Mouse (Mus musculus) gastrocnemius, adult 18-20 months (tissue): ENCODE measurements around the gene Piwil1. TPM values are rescaled to one million over a fixed set of nuclear protein-coding genes. Genes with fewer than 3 reads are reported as not detected.
"Not testable (repeated sequence)": the region's sequence is repeated elsewhere in the genome, so short reads cannot be mapped to it uniquely, and the experiment has no call there.

Experiments
- DNase-seq: peaks from one replicate; pipeline ENCODE4 v3.0.0; 2021; ENCODE audit warnings: low spot score
- total RNA-seq, 2 experiments: library from RNA; stranded (reverse); gene quantifications; 2 replicates each; pipeline ENCODE4 v1.2.3; 2021

Gene Piwil1
- total RNA-seq, 2 experiments from 2014 or later, result 0.05 TPM; not detected in 1

DNA sequence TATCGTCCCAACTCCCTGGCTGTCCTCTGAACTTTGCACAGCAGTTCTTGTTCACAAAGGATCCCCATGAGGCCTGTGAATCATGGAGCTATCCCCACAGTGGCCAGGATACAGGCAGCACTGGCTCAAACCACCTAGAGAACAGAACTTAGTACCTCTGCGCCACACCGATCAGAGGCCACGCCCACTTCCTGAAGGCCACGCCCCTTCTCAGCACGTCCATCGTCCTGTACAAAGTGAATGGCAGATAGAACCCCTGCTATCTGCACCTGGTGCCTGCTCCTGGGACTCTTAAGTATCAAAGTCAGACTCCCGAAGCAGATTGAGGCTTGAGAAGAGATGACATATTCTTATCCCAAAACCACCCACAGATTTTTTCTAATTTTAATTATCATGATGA, 8.3 kb downstream of the Piwil1 start:
- DNase-seq, result no peak

DNA sequence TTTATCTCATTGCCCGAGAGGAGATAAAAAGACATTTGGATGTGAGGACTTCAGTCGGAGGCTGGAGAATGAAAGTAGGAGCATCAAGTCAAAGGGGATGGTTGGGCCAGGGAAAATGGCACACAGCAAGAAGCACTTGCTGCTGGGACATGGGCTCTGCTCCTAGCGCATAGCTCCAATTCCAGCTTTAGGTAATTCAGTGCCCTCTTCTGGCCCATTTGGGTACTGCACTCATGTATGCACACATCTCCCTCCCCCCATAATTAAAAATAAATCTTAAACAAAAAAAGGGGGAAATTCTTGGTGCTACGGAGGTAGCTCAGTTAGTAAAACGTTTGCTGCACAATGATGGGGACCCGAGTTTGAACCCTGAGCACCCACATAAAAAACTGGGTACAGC, 9.5 kb downstream of the Piwil1 start:
- no peak for DNase-seq

DNA sequence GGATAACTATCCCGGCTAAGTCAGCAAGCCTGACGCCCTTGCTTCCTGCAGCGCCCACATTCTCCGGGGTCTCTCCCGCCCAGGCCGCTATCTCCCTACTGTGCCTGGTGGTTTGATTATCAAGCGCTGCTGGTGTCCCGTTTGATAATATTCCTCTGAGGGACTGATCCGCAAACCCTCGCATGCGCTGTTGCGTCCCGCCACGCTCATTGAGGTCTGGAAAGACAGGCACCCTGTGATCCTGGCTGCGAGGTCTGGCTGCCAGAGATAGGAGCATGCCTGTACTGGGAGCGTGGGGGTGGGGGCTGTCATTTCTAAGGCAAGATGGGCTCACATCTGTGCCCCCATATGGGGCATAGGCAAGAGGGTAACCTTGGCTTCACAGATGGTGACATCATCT, 12.8 kb downstream of the Piwil1 start:
- DNase-seq, result no peak

DNA sequence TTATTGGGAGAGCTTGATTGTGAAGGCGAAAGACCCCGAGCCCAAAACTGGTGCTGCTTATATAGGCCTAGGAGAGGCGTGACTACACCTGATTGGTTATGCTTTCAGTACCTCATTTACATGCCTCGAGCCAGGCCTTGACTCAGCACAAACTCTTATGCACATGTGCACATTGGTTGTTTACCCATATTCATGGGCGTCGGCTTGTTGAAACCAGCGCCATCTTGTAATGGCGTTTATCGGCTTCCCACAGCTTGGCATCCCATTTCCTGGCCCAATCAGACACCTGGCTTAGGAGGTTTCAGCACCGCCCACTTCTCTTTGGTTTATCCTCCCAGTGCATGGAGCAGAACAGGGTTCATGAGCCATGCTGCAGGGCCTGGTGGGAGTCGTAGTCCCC, 18.1 kb downstream of the Piwil1 start:
- DNase-seq, result not testable (repeated sequence)

DNA sequence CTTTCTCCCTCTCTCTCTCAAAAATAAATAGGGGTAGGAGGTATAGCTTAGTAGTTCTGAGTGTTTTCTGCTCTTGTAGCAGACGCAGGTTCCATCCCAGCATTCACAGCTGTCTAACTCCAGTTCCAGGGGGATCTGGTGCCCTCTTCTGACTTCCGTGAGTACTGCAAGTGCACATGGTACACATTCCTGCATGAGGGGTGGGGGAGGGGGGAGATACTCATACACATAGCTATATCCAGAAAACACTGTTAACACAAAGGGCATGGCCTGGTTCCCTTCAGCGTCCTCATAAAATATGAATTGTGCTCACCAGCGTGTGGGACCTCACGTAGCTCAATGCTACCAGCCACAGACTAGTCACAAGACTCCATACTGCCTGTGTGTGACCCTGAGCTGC, 27.0 kb downstream of the Piwil1 start:
- DNase-seq, result no peak

DNA sequence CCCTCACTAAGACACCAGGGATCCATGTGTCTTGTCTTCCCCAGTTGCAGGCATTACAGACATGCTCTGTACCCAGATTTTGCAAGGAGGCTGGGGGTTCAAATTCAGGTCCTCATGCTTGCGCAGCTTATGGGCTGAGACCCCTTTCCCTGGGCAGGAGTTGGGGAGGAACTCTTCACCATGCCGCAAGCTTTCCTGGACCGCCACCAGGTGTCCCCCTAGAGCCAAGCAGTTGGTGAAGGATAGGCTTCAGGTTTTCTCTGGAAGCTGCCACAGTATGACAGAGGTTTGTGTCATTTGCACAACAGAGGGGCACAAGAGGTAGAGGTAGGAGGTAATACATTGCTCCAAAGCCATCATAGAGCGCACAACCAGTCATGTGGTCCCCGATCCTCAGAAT, 28.3 kb downstream of the Piwil1 start:
- no peak for DNase-seq

DNA sequence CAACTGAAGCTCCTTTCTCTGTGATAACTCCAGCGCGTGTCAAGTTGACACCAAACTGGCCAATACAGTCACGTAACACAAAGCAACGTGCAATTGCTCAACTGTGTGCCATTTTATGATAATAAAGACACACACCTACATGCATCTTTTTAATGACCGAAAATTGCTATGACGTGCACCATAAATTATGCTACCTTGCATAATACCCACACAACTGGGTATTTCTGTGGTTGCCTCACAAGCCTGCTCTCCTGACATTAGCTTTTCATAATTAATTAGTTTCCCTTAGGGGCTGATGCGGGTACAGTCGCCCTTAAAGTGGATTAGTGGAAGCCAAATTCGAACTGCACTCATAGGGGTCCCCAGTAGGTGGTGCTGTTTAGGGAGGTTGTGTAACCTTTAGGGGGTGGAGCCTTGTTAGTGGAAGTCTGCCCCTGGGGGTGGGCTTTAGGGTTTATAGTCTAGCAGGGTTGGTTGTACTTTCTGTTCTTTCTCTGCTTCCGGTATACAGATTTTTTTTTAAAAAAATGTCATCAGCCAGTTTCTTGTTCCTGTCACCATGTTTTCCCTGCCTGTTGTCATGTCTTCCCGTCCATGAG, 30.2 kb downstream of the Piwil1 start:
- DNase-seq, result no peak

DNA sequence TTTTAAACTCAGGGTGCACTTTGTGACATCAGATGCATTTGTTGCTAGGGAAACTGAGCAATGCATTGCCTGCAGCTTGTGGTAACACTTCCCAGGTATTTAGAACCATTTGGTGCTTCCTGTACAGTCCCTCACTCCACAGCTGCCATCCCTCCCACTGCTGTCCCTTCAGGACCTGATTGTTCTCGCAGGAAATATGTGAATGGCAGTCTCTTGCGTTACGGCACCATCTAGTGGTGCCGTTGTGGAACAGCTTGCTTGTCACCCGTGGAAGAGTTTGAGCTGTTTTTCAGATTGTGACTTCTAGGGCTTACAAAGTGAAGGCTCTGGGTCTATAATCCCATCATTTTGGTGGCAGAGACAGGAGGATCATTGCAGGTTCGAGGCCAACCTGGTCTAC, 31.6 kb downstream of the Piwil1 start:
- DNase-seq, result peak; percentile 3

DNA sequence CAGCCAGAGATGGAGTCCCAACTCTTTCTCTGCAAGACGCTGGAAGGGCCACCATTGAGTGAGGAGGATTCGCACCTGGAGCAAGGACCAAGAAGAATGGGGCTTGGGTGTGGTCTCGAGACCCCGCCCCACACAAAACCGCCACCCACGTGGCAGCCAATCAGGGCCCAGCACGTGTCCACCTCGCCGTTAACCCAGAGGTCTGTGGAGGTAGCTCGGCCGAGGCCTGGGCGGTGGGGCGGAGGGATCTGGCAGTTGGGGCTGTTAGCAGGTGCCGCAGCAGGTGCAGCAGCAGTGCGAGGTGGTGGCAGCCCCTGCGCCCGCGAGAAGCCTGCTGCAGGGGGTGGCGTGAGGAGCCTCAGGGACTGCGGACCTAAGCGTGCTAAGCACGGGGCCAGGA, 33.6 kb downstream of the Piwil1 start:
- no peak for DNase-seq

DNA sequence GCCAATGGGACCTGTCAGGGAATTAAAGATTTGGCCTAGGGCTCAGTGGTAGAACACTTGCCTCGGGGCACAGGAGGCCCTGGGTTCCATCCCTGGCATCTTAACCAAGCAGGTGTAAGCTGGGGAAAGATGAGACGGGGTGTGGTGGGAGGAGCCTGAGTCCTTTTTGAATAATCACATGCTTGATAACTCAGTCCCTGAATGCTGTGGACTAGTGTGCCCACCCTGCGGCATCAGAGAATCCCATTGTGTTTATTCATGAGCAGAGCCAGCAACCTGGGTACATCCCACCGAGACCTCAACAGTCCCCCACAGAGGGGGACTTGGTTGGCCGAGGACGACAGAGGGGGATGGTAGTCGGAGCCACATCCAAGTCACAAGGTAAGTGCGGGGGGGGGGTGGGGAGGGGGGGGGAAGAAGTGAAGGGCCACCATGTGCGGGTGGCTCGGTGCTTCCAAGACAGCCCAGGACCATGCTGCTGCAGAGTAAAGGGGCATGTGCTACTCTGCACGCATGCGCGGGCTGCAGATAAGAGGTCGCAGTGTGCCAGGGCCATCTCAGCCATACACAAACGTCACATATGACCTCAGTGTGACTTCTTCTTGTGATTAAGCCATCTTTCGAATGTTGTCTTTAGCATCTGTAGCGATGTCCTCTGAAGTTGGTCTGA, 37.0 kb downstream of the Piwil1 start:
- DNase-seq, result no peak

DNA sequence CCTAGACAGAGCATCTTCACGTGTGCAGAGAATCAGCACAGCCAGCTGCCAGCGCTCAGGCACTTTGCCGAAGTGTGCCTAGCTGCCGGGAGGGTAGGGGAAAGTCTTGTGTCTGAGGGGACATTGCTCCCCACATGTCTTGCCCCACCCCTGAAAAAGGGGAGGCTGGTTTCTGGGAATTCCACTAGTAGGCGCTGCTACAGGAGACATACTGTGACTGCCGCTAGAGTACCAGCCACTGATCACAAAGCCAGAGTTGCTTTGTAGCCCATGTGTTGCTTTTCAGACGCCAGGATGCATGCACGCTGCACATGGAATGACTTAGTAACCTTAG, 37.5 kb downstream of the Piwil1 start:
- no peak for DNase-seq

DNA sequence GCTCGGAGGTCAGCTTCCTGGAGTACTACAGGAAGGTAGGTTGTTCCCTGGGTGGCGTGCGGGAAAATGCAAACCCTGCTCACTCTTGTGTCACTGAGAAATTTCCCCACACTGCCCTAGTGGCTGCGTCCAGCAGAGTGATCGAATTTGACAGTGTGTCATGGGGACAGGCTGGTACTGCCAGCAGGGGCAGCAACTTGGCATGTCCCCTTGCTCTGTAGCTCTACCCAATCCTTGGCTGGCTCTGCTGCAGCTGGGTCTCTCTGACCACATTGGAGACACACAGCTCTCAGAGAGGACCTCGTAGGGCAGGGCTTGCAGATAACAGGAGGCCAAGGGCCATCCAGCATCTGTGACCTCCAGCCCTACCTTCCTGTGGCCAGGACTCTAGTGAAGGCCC, 42.0 kb downstream of the Piwil1 start:
- no peak for DNase-seq

DNA sequence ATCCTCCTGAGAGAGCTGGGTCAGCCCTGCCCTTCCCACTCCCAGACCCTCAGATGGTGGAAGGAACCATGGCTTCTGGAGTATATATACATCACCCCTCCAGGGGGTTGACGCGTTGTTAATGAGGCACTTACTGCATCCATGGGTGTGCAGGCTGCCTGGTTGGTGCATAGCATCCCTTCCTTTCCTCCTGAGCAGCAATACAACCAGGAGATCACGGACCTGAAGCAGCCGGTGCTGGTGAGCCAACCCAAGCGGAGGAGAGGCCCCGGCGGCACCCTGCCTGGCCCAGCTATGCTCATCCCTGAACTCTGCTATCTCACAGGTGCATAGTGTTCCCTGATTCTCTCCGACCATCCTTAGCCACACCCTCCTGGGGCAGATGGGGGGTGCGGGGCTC, 42.9 kb downstream of the Piwil1 start:
- DNase-seq, result no peak

DNA sequence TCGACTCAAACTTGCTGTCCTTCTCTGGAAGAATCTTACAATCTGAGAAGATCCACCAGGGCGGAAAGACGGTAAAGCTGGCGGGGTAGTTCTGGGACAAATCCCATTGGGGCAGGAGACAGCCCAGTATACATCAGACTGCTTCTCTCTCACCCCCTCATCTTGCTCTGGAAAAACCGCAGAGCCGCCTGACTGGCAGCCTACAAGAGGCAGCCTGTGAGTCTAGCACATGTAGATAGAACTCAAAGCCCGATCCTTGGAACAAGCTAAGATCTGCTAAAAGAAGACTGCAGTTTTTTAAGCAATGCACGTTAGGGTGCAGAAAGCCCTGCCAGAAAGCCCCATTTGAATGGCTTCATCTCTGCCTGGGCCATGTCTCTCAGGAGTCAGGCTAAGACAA, 43.9 kb downstream of the Piwil1 start:
- no peak for DNase-seq

DNA sequence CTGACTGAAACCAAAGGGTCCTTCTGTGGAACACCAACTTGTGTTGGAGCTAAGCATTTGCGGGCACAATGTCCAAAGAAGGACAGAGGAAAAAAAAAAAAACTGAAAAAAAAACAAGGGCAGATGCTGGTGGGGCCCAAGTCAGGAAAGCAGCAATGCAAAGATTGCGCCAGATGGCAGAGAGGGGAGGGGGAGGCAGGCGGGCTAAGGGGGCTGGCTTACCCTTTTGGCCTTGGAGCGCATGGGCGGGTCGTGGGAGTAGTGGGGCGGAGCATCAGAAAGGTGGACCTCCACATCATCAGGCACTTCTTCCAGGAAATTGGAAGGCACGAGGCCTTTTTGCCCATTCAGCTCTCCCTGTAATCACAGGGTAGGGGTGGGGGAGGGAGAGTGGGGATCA, 58.8 kb downstream of the Piwil1 start:
- DNase-seq, result no peak

DNA sequence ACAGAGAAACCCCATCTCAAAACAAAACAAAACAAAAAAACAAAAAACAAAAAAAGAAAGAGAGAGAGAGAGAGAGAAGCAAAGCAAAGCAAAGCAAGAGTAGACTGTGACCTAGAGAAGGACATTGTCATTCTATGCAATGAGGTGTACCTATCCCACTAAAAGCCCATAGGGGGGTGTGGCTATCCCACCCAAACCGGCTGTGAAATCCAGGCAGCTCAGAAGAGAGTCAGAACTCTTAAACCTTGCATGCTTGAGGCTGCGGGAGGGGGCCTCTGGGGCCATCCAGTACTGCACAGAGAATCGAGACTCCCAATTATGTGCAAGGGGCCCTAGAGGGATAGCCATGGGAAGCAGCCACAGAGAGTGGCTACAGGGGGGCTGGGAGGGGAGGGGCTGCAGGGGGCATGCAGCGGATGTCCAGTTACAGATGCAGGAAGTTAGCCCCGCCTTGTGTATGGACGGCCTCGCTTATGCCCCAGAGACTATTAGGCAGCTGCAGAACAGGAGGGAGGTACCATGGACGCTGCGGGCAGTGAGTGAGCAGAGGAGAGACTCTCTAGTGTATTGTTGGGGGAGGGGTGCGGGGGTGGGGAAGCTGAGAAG, 66.8 kb downstream of the Piwil1 start:
- no peak for DNase-seq

DNA sequence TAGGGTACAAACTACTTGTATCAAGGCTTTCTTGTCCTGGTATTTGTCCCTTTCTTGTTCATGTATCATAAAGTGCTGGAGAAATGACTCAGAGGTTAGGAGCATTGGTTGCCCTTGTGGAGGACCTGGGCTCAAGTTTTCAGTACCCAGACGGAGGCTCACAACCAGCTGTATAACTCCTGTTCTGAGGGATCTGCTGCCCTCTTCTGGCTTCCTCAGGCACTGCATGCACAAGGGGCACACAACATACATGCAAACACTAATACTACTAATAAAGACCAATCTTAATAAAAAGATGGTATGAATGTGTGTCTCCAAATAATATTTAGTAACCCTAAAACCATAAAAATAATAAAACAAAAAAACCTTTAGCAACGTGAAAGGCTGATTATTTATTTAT, 74.1 kb downstream of the Piwil1 start:
- DNase-seq, result no peak

DNA sequence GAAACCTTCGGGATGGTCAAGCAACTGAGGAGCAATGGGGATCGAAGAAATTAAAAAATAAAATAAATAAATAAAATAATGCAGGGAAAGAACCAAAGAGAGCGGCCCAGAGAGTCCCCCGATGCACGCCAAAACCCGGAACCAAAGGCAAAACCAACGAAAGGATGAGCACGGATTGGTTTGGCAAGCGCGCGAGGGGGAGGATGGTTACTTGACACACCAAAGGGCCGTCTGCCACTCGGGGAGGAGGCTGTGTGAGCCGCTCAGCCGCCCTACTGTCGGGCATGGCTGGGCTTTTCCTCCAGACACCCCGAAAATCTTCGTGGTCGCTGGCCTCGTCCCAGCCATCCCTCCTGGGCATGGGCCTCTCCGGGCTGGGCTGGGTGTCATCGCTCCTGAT, 79.3 kb downstream of the Piwil1 start:
- DNase-seq, result no peak

DNA sequence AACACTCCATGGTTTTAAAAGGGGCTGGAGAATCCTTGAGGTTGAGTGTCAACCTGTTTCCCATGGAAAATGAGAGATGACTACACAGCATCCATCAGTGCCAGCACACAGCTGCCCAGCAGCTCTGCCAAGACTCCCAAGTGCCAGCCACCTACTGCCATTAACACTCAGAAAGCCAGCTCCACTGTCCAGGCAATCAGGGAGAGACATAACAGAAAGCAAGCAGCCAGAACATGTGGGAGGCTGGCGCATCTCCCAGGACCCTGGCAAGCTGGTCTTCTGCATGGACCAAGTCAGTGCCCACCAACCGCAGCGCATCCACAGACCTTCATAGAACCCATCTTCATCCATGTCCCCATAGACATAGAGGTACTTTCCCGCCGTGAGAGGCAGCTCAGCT, 98.3 kb downstream of the Piwil1 start:
- no peak for DNase-seq
